Mouse (Mus musculus): ENCODE measurements at regions not wholly inside any gene's neighbourhood (a gene's known extent, or its start where the extent isn't known, plus 50 kb on each side); places are given as distances from the start of the nearest gene placed in this dataset.
A peak's percentile ranks its signal among the peaks of the same experiment; 100 is the strongest.

DNA sequence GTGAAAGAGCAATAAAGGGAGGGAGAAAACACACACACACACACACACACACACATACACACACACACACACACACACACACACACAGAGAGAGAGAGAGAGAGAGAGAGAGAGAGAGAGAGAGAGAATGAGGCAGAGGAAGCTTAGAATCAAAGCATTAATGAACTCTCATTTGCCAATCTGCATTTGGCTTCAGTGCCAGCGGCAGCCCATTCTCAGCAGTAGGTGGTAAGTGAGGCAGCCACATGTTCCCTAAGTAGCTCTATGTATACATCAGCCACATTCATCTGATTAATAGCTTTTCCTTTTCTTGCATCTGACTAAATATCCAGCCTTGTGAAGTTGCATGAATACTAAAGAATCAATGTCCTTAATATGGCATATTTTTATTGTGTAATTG, 443.4 kb upstream of the Ubash3b start:
- H3K4me2 ChIP-seq (ENCODE audit: low read length), result no peak overlapping the region
- no peaks in the 10 kb centered on the region for H3K9me3 ChIP-seq (replicated peaks; ENCODE audit: control insufficient read depth, low read length)
- DNase-seq (ENCODE audit: low spot score) (peak; percentile 62), ATAC-seq (no peak)
- peak overlapping the region; percentile 16; the same call in 1 of the 2 replicates for H3K27ac ChIP-seq (ENCODE audit: low read depth, low read length)
- 4% methylated on average over 1 of the region's 1 CpGs for WGBS
- no peak overlapping the region for H3K4me3 ChIP-seq (ENCODE audit: low read depth, low read length)
- no peak overlapping the region for H3K9ac ChIP-seq (ENCODE audit: low read length)
- H3K36me3 ChIP-seq (ENCODE audit: control insufficient read depth, insufficient read depth, low read length), result 0 out of 2 replicates have a peak, but pooled peaks cover 4% of the 10 kb centered on the region
- peaks cover 19% of the 10 kb centered on the region for H3K4me1 ChIP-seq (ENCODE audit: control insufficient read depth, insufficient read depth, low read length)
- no peaks in the 10 kb centered on the region for H3K27me3 ChIP-seq (replicated peaks; ENCODE audit: control insufficient read depth, insufficient read depth, low read length)

DNA sequence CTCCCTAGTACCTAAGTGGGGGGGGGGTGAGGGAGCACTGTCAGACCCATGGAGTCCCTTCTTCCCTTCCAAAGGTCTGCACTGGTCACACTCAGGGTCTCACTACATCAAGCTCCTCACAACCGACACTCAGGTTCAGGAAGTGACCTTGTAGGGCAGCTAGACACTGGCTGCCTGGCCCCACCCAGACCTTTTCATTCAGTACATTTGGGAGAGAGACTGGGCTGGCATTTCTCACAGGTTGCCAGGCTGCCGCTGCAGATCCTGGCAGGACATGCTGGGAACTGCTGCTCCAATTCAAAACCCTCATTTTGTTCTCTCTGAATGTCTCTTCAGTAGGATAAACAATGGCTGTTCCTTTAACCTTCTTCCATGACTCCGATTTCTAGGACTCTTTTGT, 439.3 kb upstream of the Ubash3b start:
- Histone ChIP-seq H3K9me3 (replicated peaks; ENCODE audit: control insufficient read depth, low read length) (no peaks in the 10 kb centered on the region), H3K36me3 (ENCODE audit: control insufficient read depth, insufficient read depth, low read length) (peaks cover 12% of the 10 kb centered on the region; the same call in 1 of the 2 replicates), H3K4me2 (ENCODE audit: low read length) (no peak overlapping the region), H3K4me3 (ENCODE audit: low read depth, low read length) (no peak overlapping the region), H3K9ac (ENCODE audit: low read length) (no peak overlapping the region), H3K27me3 (replicated peaks; ENCODE audit: control insufficient read depth, insufficient read depth, low read length) (no peaks in the 10 kb centered on the region), H3K27ac (ENCODE audit: low read depth, low read length) (peak overlapping the region; percentile 69; the same call in 1 of the 2 replicates), H3K4me1 (ENCODE audit: control insufficient read depth, insufficient read depth, low read length) (peaks cover 40% of the 10 kb centered on the region)
- peak; percentile 19; the same call in 1 of the 2 replicates for ATAC-seq
- 6% methylated on average over 3 of the region's 3 CpGs for WGBS
- peak; percentile 64 for DNase-seq (ENCODE audit: low spot score)

GRCm38 (mm10) chr9:41599874-41600273, 438.4 kb upstream of the Ubash3b start:
- H3K4me2 ChIP-seq (ENCODE audit: low read length), result no peak overlapping the region
- peaks cover 12% of the 10 kb centered on the region; the same call in 1 of the 2 replicates for H3K36me3 ChIP-seq (ENCODE audit: control insufficient read depth, insufficient read depth, low read length)
- H3K4me1 ChIP-seq (ENCODE audit: control insufficient read depth, insufficient read depth, low read length), result peaks cover 45% of the 10 kb centered on the region
- no peak overlapping the region for H3K4me3 ChIP-seq (ENCODE audit: low read depth, low read length)
- H3K27me3 ChIP-seq (replicated peaks; ENCODE audit: control insufficient read depth, insufficient read depth, low read length), result no peaks in the 10 kb centered on the region
- no peak overlapping the region; the same call in 1 of the 2 replicates for H3K27ac ChIP-seq (ENCODE audit: low read depth, low read length)
- ATAC-seq (no peak), DNase-seq (ENCODE audit: low spot score) (no peak)
- H3K9ac ChIP-seq (ENCODE audit: low read length), result no peak overlapping the region
- H3K9me3 ChIP-seq (replicated peaks; ENCODE audit: control insufficient read depth, low read length), result no peaks in the 10 kb centered on the region
- 27% methylated on average over 1 of the region's 1 CpGs for WGBS

GRCm38 (mm10) chr9:41595749-41596148, 434.3 kb upstream of the Ubash3b start:
- Histone ChIP-seq H3K27me3 (replicated peaks; ENCODE audit: control insufficient read depth, insufficient read depth, low read length) (no peaks in the 10 kb centered on the region), H3K36me3 (ENCODE audit: control insufficient read depth, insufficient read depth, low read length) (peaks cover 39% of the 10 kb centered on the region), H3K27ac (ENCODE audit: low read depth, low read length) (peak overlapping the region; percentile 75), H3K4me1 (ENCODE audit: control insufficient read depth, insufficient read depth, low read length) (peaks cover 49% of the 10 kb centered on the region), H3K9me3 (replicated peaks; ENCODE audit: control insufficient read depth, low read length) (no peaks in the 10 kb centered on the region), H3K4me2 (ENCODE audit: low read length) (no peak overlapping the region), H3K4me3 (ENCODE audit: low read depth, low read length) (no peak overlapping the region), H3K9ac (ENCODE audit: low read length) (no peak overlapping the region)
- peak; percentile 14; the same call in 1 of the 2 replicates for ATAC-seq
- WGBS, result 28% methylated on average over 5 of the region's 5 CpGs
- peak; percentile 77 for DNase-seq (ENCODE audit: low spot score)

DNA sequence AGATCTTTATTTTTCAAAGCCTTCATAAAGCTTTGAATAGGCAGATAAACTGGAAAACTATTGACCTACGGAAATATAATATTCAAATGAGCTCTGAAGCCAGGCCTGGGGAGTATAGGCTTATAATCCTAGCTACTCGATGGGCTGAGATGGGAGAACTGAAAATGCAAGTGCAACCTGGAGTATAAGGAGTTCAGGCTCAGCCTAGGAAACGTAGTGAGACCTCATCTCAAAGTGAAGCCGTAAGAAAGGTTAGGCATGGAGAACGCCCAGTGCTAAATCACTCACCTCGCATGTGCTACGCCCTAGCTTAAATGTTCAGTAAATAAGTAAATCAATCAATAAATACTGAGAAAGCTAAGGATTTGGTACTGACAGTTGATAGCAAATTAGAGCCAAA, 432.5 kb upstream of the Ubash3b start:
- Histone ChIP-seq H3K36me3 (ENCODE audit: control insufficient read depth, insufficient read depth, low read length) (peaks cover 56% of the 10 kb centered on the region), H3K27ac (ENCODE audit: low read depth, low read length) (peak overlapping the region; percentile 56), H3K27me3 (replicated peaks; ENCODE audit: control insufficient read depth, insufficient read depth, low read length) (no peaks in the 10 kb centered on the region), H3K4me1 (ENCODE audit: control insufficient read depth, insufficient read depth, low read length) (peaks cover 52% of the 10 kb centered on the region), H3K9ac (ENCODE audit: low read length) (no peak overlapping the region), H3K4me2 (ENCODE audit: low read length) (no peak overlapping the region), H3K4me3 (ENCODE audit: low read depth, low read length) (no peak overlapping the region), H3K9me3 (replicated peaks; ENCODE audit: control insufficient read depth, low read length) (no peaks in the 10 kb centered on the region)
- DNase-seq (ENCODE audit: low spot score) (peak; percentile 35), ATAC-seq (no peak)
- WGBS, result 83% methylated on average over 7 of the region's 7 CpGs

DNA sequence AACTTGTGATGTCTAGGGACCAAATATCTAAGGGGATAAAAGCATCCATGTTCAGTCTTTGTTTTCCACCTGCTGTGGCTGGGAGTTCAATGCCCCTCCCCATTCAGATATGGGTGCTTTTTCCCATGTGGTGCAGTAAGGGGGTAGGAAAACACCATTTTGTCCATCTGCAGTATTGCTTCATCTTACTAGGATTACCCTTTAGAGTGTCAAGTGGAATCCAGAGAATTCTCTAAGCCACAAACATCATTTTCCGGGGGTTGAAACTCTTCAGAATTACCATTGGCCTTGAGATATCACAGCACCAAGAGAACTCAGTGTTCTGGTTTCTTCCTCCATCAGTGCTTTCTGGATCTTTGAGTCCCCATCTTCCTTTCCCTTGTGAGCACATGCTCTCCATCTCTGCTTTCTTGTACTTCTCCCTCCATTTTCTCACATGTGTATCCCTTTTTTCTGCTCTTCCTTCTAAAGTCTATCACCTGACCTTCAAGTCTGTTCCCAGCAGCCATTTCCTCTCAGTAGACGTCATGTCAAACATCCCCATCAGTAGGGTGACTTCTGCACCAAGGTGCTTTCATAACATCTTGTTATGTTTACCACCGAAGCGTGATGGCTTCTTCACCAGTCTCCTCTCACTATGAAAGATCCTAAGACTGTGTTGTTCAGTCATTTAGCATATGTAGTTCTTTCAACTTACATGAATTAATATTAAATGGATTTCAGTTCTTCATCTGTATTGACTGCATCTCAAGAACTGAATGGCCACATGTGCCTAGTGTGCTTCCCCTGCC, 431.6 kb upstream of the Ubash3b start:
- ATAC-seq (0 out of 2 replicates have a peak, but pooled peaks have one; percentile 9), DNase-seq (ENCODE audit: low spot score) (peak; percentile 29)
- peaks cover 58% of the 10 kb centered on the region for H3K4me1 ChIP-seq (ENCODE audit: control insufficient read depth, insufficient read depth, low read length)
- no peak overlapping the region for H3K4me3 ChIP-seq (ENCODE audit: low read depth, low read length)
- H3K4me2 ChIP-seq (ENCODE audit: low read length), result no peak overlapping the region
- peaks cover 57% of the 10 kb centered on the region for H3K36me3 ChIP-seq (ENCODE audit: control insufficient read depth, insufficient read depth, low read length)
- no peak overlapping the region for H3K9ac ChIP-seq (ENCODE audit: low read length)
- H3K27ac ChIP-seq (ENCODE audit: low read depth, low read length), result peak overlapping the region; percentile 31; the same call in 1 of the 2 replicates
- 87% methylated on average over 4 of the region's 4 CpGs for WGBS
- no peaks in the 10 kb centered on the region for H3K27me3 ChIP-seq (replicated peaks; ENCODE audit: control insufficient read depth, insufficient read depth, low read length)
- H3K9me3 ChIP-seq (replicated peaks; ENCODE audit: control insufficient read depth, low read length), result no peaks in the 10 kb centered on the region

- H3K36me3 ChIP-seq (ENCODE audit: control insufficient read depth, insufficient read depth, low read length), result peaks cover 65% of the 10 kb centered on the region
- no peak for ATAC-seq
- H3K9ac ChIP-seq (ENCODE audit: low read length), result no peak overlapping the region
- no peaks in the 10 kb centered on the region for H3K27me3 ChIP-seq (replicated peaks; ENCODE audit: control insufficient read depth, insufficient read depth, low read length)
- WGBS, result 89% methylated on average over 1 of the region's 1 CpGs
- no peak overlapping the region for H3K4me3 ChIP-seq (ENCODE audit: low read depth, low read length)
- no peak for DNase-seq (ENCODE audit: low spot score)
- no peak overlapping the region for H3K4me2 ChIP-seq (ENCODE audit: low read length)
- H3K27ac ChIP-seq (ENCODE audit: low read depth, low read length), result no peak overlapping the region
- H3K9me3 ChIP-seq (replicated peaks; ENCODE audit: control insufficient read depth, low read length), result no peaks in the 10 kb centered on the region
- H3K4me1 ChIP-seq (ENCODE audit: control insufficient read depth, insufficient read depth, low read length), result peaks cover 63% of the 10 kb centered on the region
Measured at GRCm38 (mm10) chr9:41592101-41592500, 430.6 kb upstream of the Ubash3b start.

GRCm38 (mm10) chr9:41590164-41590563, 428.7 kb upstream of the Ubash3b start:
- peak overlapping the region; percentile 76 for H3K4me2 ChIP-seq (ENCODE audit: low read length)
- no peak overlapping the region for H3K4me3 ChIP-seq (ENCODE audit: low read depth, low read length)
- ATAC-seq (peak; percentile 13; the same call in 1 of the 2 replicates), DNase-seq (ENCODE audit: low spot score) (peak; percentile 69)
- H3K36me3 ChIP-seq (ENCODE audit: control insufficient read depth, insufficient read depth, low read length), result peaks cover 78% of the 10 kb centered on the region
- WGBS, result 44% methylated on average over 4 of the region's 4 CpGs
- no peaks in the 10 kb centered on the region for H3K9me3 ChIP-seq (replicated peaks; ENCODE audit: control insufficient read depth, low read length)
- H3K4me1 ChIP-seq (ENCODE audit: control insufficient read depth, insufficient read depth, low read length), result peaks cover 48% of the 10 kb centered on the region
- peak overlapping the region; percentile 51 for H3K9ac ChIP-seq (ENCODE audit: low read length)
- H3K27ac ChIP-seq (ENCODE audit: low read depth, low read length), result peak overlapping the region; percentile 83
- H3K27me3 ChIP-seq (replicated peaks; ENCODE audit: control insufficient read depth, insufficient read depth, low read length), result no peaks in the 10 kb centered on the region
